ENCODE assay signal across 31 mouse cellular contexts in the genomic region with DNA sequence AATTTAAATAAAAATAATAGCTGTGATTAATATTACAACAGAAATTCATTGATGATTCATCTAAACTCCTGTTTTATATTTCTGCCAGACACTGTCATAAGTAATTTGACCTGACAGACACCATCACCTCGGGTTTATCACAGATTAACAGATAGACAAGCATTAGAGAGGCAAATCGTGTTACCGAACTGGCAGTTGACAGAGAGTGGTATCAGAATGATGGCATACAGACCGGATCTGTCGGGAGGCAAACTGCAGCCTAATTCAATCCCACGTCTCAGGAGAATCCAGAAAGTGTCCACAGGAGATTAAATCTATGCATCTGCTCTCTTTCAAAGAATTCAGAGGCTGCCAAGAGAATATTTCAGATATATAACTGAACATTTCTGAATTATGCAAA.
DNase-seq lines count a peak whose midpoint lies in the region; ATAC-seq and TF ChIP-seq lines count a peak whose summit lies in the region.
"Had no signal": no experiment of that assay in that cellular context is flagged by ENCODE, and none has a peak within 500 bp of the region (broad histone marks: within the 10 kb centered on the region; RNA-seq: fewer than 3 reads in every experiment).

No protein-coding gene starts in this region.

- intact Hi-C loops in gastrocnemius, adult 2 months (cut with DNase I), result no loop called here

- H3K4me1 ChIP-seq in midbrain, postnatal 0 days (ENCODE audit: insufficient read depth, low read length), result no peaks in the 10 kb centered on the region
- H3K4me1 ChIP-seq in midbrain, embryonic 11.5 days (ENCODE audit: control insufficient read depth, insufficient read depth, low read length), result no peaks in the 10 kb centered on the region
- H3K4me1 ChIP-seq in lung, postnatal 0 days (ENCODE audit: insufficient read depth, low read depth, low read length), result no peaks in the 10 kb centered on the region
- H3K4me1 ChIP-seq: embryonic facial prominence, embryonic 13.5 days; heart, embryonic 12.5 days; intestine, embryonic 15.5 days; liver, embryonic 12.5 days; megakaryocyte, embryonic 14.5 days; neural tube, embryonic 13.5 days; stomach, embryonic 15.5 days had no signal

- no peaks in the 10 kb centered on the region for H3K9me3 ChIP-seq in midbrain, postnatal 0 days (ENCODE audit: low read length)
- no peaks in the 10 kb centered on the region for H3K9me3 ChIP-seq in midbrain, embryonic 11.5 days (ENCODE audit: control insufficient read depth, low read length)
- no peaks in the 10 kb centered on the region for H3K9me3 ChIP-seq in lung, postnatal 0 days (ENCODE audit: low read length)
- H3K9me3 ChIP-seq: embryonic facial prominence, embryonic 13.5 days; G1E; heart, embryonic 12.5 days; intestine, embryonic 15.5 days; liver, embryonic 12.5 days; megakaryocyte, embryonic 14.5 days; neural tube, embryonic 13.5 days; stomach, embryonic 15.5 days had no signal

- DNase-seq in adrenal gland, adult 2 months, result peak; percentile 9
- no peak for DNase-seq in adrenal gland, adult 18-20 months (ENCODE audit: low spot score in 2 of 2)
- DNase-seq in embryo, embryonic 11 days, result peak; percentile 2
- no peak for DNase-seq in embryo, embryonic 10 days (ENCODE audit: low spot score)
- peak; percentile 44 for DNase-seq in midbrain, postnatal 0 days (ENCODE audit: low spot score)
- no peak for DNase-seq in midbrain, embryonic 11.5 days (ENCODE audit: low spot score, missing footprints)
- DNase-seq in lung, postnatal 0 days (ENCODE audit: low spot score), result no peak
- no peak for DNase-seq in gastrocnemius, adult 2 months
- DNase-seq: cerebellum, adult 9-10 months; heart, adult 2 months; heart, postnatal 4 days; kidney, adult 2 months; kidney, postnatal 36 days; liver, postnatal 0 days; lung, postnatal 4 days; right cerebral cortex, postnatal 25 days had no signal

- no peaks in the 10 kb centered on the region for H3K36me3 ChIP-seq in midbrain, postnatal 0 days (ENCODE audit: insufficient read depth, low read length)
- H3K36me3 ChIP-seq in midbrain, embryonic 11.5 days (ENCODE audit: control insufficient read depth, insufficient read depth, low read length), result no peaks in the 10 kb centered on the region
- no peaks in the 10 kb centered on the region for H3K36me3 ChIP-seq in lung, postnatal 0 days (ENCODE audit: insufficient read depth, low read length)
- H3K36me3 ChIP-seq: embryonic facial prominence, embryonic 13.5 days; G1E; heart, embryonic 12.5 days; intestine, embryonic 15.5 days; liver, embryonic 12.5 days; neural tube, embryonic 13.5 days; stomach, embryonic 15.5 days had no signal

- no peaks in the 10 kb centered on the region for H3K27me3 ChIP-seq in midbrain, postnatal 0 days (ENCODE audit: insufficient read depth, low read length)
- no peaks in the 10 kb centered on the region for H3K27me3 ChIP-seq in midbrain, embryonic 11.5 days (ENCODE audit: control insufficient read depth, insufficient read depth, low read length)
- H3K27me3 ChIP-seq in lung, postnatal 0 days (replicated peaks; ENCODE audit: insufficient read depth, low read length), result no peaks in the 10 kb centered on the region
- H3K27me3 ChIP-seq: embryonic facial prominence, embryonic 13.5 days; heart, embryonic 12.5 days; intestine, embryonic 15.5 days; liver, embryonic 12.5 days; megakaryocyte, embryonic 14.5 days; neural tube, embryonic 13.5 days; Patski; stomach, embryonic 15.5 days had no signal

- ATAC-seq in midbrain, postnatal 0 days (ENCODE audit: low FRiP score), result no peak
- ATAC-seq in midbrain, embryonic 11.5 days (ENCODE audit: low FRiP score), result no peak
- no peak for ATAC-seq in lung, postnatal 0 days
- ATAC-seq: forebrain, embryonic 16.5 days; hindbrain, embryonic 16.5 days; intestine, embryonic 15.5 days; liver, embryonic 12.5 days; liver, postnatal 0 days; midbrain, embryonic 16.5 days; Patski had no signal

- no peak overlapping the region for H3K9ac ChIP-seq in midbrain, postnatal 0 days (replicated peaks; ENCODE audit: low read length, poor library complexity, severe bottlenecking)
- H3K9ac ChIP-seq in midbrain, embryonic 11.5 days (ENCODE audit: low read length), result no peak overlapping the region
- no peak overlapping the region for H3K9ac ChIP-seq in lung, postnatal 0 days (replicated peaks; ENCODE audit: low read depth)
- H3K9ac ChIP-seq: embryonic facial prominence, embryonic 13.5 days; heart, embryonic 12.5 days; intestine, embryonic 15.5 days; liver, embryonic 12.5 days; liver, postnatal 0 days; neural tube, embryonic 13.5 days; stomach, embryonic 15.5 days had no signal

- no peak overlapping the region for H3K4me3 ChIP-seq in midbrain, postnatal 0 days (ENCODE audit: low read depth, low read length)
- H3K4me3 ChIP-seq in midbrain, embryonic 11.5 days (ENCODE audit: low read depth, low read length), result no peak overlapping the region
- H3K4me3 ChIP-seq in lung, postnatal 0 days (ENCODE audit: low read depth, low read length), result no peak overlapping the region
- H3K4me3 ChIP-seq in gastrocnemius, adult 2 months, result no peak overlapping the region
- H3K4me3 ChIP-seq: embryonic facial prominence, embryonic 13.5 days; erythroblast, embryonic 14.5 days; heart, adult 2 months; heart, embryonic 12.5 days; intestine, embryonic 15.5 days; layer of hippocampus, adult 2 months; liver, embryonic 12.5 days; megakaryocyte, embryonic 14.5 days; myocyte; neural tube, embryonic 13.5 days; stomach, embryonic 15.5 days had no signal

- no peak for TF ChIP-seq EP300 in lung, postnatal 0 days (IDR thresholded peaks at IDR 0.05)

- no peak for TF ChIP-seq CTCF in midbrain, postnatal 0 days (IDR thresholded peaks at IDR 0.05)
- TF ChIP-seq CTCF in lung, postnatal 0 days (IDR thresholded peaks at IDR 0.05), result no peak
- no peak for TF ChIP-seq CTCF in gastrocnemius, adult 2 months (IDR thresholded peaks at IDR 0.05)

- 44% methylated on average over 6 of the region's 6 CpGs for WGBS in midbrain, postnatal 0 days
- WGBS in midbrain, embryonic 11.5 days, result 65% methylated on average over 6 of the region's 6 CpGs
- 59% methylated on average over 6 of the region's 6 CpGs for WGBS in lung, postnatal 0 days

- H3K27ac ChIP-seq in midbrain, postnatal 0 days (ENCODE audit: low read depth, low read length), result no peak overlapping the region
- no peak overlapping the region for H3K27ac ChIP-seq in midbrain, embryonic 11.5 days (ENCODE audit: low read depth, low read length)
- no peak overlapping the region for H3K27ac ChIP-seq in lung, postnatal 0 days (ENCODE audit: low read length)
- no peak overlapping the region for H3K27ac ChIP-seq in gastrocnemius, adult 2 months
- H3K27ac ChIP-seq: embryonic facial prominence, embryonic 13.5 days; heart, adult 2 months; intestine, embryonic 15.5 days; layer of hippocampus, adult 2 months; liver, embryonic 12.5 days; neural tube, embryonic 13.5 days; stomach, embryonic 15.5 days had no signal

- H3K4me2 ChIP-seq in midbrain, postnatal 0 days (ENCODE audit: low read depth, low read length, poor library complexity, severe bottlenecking), result no peak overlapping the region
- no peak overlapping the region for H3K4me2 ChIP-seq in midbrain, embryonic 11.5 days
- no peak overlapping the region for H3K4me2 ChIP-seq in lung, postnatal 0 days (replicated peaks; ENCODE audit: low read depth, low read length)
- H3K4me2 ChIP-seq: embryonic facial prominence, embryonic 13.5 days; heart, embryonic 12.5 days; intestine, embryonic 15.5 days; liver, embryonic 12.5 days; neural tube, embryonic 13.5 days; stomach, embryonic 15.5 days had no signal

Comparison
In these comparisons a context has a peak if more than half of its experiments do, and no peak if none do; other contexts are left out.
1. DNase-seq: peak in adrenal gland, adult 2 months (single experiment), embryo, embryonic 11 days (single experiment) and midbrain, postnatal 0 days (single experiment); none in adrenal gland, adult 18-20 months (0 of 2), embryo, embryonic 10 days (single experiment), midbrain, embryonic 11.5 days (single experiment), lung, postnatal 0 days (single experiment) and gastrocnemius, adult 2 months (single experiment).